Mouse (Mus musculus): ENCODE data around the gene Atp13a4.

Gene Atp13a4

DNA sequence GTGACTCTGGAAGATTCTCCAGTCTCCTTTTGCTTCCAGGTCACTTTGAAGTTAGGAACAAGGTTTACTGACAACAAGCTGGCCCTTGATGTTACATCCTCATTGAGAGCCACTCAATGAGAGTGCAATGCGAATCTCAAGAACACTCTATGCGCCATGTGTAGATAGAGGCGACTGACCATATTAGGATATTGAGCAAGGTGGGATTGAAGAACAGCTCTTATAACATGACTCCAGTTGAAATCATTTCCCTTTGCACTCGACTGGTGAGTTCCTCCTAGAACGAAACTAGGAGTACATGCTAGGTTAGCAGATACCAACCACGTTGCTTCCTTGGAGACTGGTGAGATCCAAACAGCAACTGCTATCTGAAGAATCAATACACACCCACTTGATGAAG lies 64.3 kb downstream of the Atp13a4 start:
- DNase-seq (ENCODE audit: low read depth, low spot score): no peak

- DNase-seq (ENCODE audit: low read depth, low spot score): no peak
Observed at GRCm38 (mm10) chr16:29463798-29464197, 80.9 kb downstream of the Atp13a4 start.

- no peak for DNase-seq (ENCODE audit: low read depth, low spot score)
Observed at GRCm38 (mm10) chr16:29459331-29459730, 85.3 kb downstream of the Atp13a4 start.

DNA sequence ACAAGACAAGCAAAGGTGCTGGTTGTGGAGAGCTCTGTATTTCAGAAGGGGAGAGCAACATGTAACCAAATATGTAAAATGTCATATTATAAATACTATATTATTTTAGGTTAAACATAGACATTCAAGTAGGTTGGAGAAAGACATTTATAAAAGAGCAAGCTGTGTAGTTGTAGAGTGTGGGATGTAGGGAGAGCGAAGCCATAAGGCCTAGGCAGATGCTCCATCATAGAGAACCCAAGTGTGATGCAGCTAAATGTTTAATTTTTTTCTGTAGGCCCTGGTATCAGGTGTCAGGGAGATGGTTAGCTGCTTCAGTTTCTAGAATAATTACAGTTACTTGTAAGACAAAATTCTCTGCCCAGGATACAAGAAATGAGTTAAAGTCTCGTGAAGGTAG lies 87.8 kb downstream of the Atp13a4 start:
- peak; percentile 64 for DNase-seq (ENCODE audit: low read depth, low spot score)

DNA sequence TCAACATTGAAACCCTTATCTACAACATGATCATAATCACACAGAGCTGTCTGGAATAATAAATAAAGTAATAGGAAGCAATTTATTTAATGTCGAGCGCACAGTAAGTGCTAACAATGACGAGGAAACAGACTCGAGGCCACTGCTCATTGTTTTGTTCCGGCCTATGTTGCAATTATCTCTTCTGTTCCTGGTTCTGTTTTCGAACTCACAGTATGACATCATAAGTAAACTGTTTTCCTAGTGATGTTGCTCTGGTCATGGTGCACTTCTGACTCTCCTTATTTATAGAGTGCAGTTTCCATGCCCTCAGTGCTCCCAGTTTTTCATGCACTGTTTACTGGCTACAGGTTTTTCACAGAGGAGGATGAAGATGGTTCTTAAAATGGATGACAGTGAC lies 91.4 kb downstream of the Atp13a4 start:
- no peak for DNase-seq (ENCODE audit: low read depth, low spot score)

DNA sequence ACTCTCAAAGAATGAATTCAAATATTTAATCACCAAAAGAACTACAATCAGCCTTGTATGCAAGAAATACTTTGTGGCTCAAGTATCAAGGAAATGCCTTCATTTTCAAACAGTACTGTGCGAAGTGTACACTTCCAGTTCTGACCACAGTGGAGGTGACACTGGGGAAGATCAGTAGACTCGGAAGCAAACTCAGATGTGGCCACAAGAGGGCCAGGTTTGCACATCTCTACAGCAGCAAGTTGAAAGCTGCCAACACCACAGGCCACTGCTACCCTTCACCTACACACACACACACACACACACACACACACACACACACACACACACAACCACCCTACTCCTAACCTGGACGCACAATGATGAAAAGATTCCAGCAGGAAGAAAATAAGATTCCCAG lies 93.0 kb downstream of the Atp13a4 start:
- DNase-seq (ENCODE audit: low read depth, low spot score): peak; percentile 85

DNA sequence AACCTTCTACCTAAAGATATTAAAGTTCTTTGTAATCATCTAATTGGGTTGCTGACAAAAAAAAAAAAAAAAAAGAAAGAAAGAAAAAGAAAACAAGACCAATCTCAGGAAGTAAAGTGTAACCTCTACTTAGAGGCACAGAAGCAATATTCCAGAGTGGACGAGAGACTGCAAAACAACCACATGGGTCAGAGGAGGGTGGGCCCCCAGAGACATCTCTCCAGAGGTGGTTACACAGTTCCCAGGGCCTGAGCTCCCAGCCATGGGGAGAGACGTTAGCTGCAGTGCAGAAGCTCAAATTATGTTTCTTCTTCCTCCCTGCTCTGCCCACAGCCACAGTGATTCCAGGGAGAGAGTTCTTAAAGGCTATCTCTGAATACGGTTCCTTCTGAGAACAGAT lies 102.5 kb downstream of the Atp13a4 start:
- no peak for DNase-seq (ENCODE audit: low read depth, low spot score)

DNA sequence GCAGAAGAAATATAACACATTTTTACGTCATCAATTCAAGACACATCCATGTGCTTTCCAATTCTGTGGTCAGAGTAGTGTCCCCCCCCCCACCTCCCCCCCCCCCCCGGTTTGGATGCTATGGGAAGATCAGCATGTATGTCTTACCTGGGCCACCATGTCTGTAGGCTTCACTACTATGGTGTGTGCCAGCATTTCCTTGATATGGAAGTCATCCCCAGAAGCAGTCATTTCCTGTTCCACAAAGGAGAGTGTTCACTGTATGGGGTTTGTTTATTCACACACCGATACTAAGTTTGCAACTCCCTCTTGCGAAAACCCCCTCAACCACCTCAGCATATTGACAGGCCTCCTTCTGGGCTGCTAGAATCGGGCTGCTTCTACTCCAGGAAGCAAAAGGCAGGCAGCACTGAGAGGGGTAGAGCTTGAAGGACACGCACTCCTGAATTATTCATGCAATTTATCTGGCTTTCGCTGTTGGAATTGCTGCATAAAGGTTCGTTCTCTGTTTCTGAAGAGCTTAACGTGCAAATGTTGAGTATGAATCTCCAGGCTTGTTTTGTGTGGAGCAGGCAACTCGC lies 103.2 kb downstream of the Atp13a4 start:
- DNase-seq (ENCODE audit: low read depth, low spot score): peak; percentile 53

DNA sequence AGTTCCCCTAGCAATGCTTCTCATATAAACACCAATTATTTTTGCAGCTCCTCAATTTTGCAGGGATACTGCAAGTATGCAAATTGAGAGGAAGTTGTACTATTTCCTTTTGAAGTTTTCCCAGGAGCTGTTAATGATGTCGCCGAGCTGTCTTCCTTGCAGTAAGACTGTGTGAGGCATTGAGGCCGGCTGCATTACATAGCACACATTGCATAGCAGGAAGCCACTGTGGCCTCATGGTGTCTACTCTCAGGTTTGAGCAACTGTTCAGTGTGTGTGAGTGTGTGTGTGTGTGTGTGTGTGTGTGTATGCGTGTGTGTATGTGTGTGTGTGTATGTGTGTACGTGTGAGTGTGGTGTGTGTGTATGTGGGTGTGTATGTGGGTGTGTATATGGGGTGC lies 106.6 kb downstream of the Atp13a4 start:
- no peak for DNase-seq (ENCODE audit: low read depth, low spot score)

- DNase-seq (ENCODE audit: low read depth, low spot score): no peak
Observed at GRCm38 (mm10) chr16:29435746-29436145, 108.9 kb downstream of the Atp13a4 start.

GRCm38 (mm10) chr16:29434712-29435111 lies 110.0 kb downstream of the Atp13a4 start:
- DNase-seq (ENCODE audit: low read depth, low spot score): peak; percentile 73

GRCm38 (mm10) chr16:29414822-29415221 lies 129.8 kb downstream of the Atp13a4 start:
- DNase-seq (ENCODE audit: low read depth, low spot score): peak; percentile 79

DNA sequence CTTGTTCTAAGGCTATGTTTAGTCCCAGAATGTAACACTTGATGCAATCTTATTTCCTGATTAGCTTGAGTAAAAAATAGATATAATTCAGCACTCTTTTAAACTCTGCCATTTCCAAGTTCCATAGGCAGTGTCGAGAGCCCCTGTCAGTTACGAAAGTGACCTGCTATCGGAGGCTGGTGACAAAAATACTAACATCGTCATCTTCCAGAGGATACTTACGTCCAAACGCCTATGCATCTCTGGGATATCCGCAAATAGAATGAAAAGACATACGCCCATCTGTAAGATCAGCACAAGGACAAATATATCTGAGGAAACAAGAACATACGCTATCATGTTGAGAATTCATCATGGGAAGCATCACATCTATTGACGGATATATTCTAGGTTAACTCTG lies 137.3 kb downstream of the Atp13a4 start:
- DNase-seq (ENCODE audit: low read depth, low spot score): peak; percentile 31

- DNase-seq (ENCODE audit: low read depth, low spot score): peak; percentile 46
Observed at GRCm38 (mm10) chr16:29399079-29399478, 145.6 kb downstream of the Atp13a4 start.

GRCm38 (mm10) chr16:29384781-29385180 lies 159.9 kb downstream of the Atp13a4 start:
- DNase-seq (ENCODE audit: low read depth, low spot score): no peak

- no peak for DNase-seq (ENCODE audit: low read depth, low spot score)
Observed at GRCm38 (mm10) chr16:29378458-29378857, 166.2 kb downstream of the Atp13a4 start, which contains the start of gene Atp13a5. Gene Atp13a5, minus strand, starts transcription at chr16:29378732.

GRCm38 (mm10) chr16:29374636-29375035 lies 170.0 kb downstream of the Atp13a4 start:
- DNase-seq (ENCODE audit: low read depth, low spot score): peak; percentile 57
